Mouse (Mus musculus) megakaryocyte, embryonic 14.5 days (primary cell): Measurements from ENCODE around the gene Arid3b.

ENCODE experiments used
- FLI1 ChIP-seq: IDR thresholded peaks from 2 replicates; pipeline ENCODE4 v1.6.1; 2012; ENCODE audit warnings: low read length, inconsistent platforms, mixed read lengths
- GATA1 ChIP-seq: IDR thresholded peaks from 3 replicates; pipeline ENCODE4 v1.6.1; 2012; ENCODE audit warnings: mixed read lengths, low read length, inconsistent platforms, borderline replicate concordance

GRCm38 (mm10) chr9:57764147-57764973 is 72.2 kb downstream of the Arid3b start:
- TF ChIP-seq GATA1 (no peak), FLI1 (no peak)
